Mouse (Mus musculus) cerebellum, adult 8-10 months (tissue): Measurements from ENCODE around the gene Tspan11.

Experiments
- DNase-seq: peaks from one replicate; pipeline ENCODE4 v3.0.0; 2022

The Tspan11 gene

DNA sequence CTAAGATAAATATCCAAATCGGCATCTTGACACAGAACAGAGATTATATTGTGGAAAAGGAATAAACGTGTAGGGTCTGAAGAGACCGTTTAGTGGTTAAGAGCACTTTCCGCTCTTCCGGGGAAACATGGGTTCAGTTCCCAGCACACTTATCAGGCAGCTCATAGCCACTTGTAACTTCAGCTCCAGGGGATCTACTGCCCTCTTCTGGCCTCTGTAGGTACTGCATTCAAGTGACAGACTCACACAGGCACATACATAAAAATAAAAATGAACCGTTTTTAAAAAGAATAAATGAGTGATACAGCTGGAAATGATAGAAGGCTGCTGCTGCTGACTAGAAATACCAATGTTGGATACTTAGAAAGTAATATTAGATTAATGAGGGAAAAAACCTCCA lies 7.9 kb upstream of the Tspan11 start:
- DNase-seq, result no peak

GRCm38 (mm10) chr6:127886916-127887315 lies 473 bp upstream of the Tspan11 start:
- DNase-seq, result no peak

- DNase-seq, result no peak
These were observed 1.2 kb downstream of the Tspan11 start for GRCm38 (mm10) chr6:127888581-127888980.

DNA sequence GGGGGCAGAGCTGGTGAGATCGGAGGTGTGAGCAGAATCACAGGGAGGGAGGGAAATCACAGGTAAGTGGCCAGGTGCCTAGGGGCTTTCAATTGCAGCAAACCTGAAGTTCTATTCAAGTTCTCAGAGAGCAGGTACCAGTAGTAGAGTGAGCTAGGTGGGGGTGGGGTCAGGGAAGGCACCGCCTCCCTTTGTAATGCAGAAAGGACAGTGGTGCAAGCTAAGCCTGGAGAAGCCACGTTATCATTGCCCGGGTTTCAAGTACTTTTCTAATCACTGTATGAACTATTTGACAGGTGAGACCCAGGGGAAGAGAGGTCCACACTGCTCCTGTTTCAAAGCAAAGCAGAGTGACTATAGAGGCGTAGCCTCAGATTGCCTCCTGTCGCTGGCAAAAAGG lies 6.2 kb downstream of the Tspan11 start:
- no peak for DNase-seq

GRCm38 (mm10) chr6:127894999-127895398 lies 7.6 kb downstream of the Tspan11 start:
- DNase-seq, result no peak

DNA sequence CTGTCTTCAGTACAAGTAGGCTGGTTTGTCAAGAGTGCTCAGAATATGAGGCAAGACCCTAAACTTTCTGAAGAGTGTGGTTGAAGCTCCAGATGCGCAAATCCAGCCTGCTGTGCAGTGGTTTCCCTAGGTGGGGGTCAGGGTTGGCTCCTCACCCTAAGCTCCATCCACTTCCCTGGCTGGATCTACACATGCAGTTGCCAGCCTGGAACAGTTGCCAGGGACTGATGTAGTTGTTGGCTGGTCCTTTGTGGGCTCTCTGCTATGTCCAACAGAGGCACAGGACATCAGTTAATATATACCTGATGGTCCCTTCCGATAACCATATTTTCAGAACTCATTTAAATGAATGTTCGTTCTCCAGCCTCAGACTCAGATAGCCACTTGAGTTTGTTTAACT lies 9.0 kb downstream of the Tspan11 start:
- no peak for DNase-seq

- DNase-seq, result no peak
These were observed 10.0 kb downstream of the Tspan11 start for GRCm38 (mm10) chr6:127897342-127897741.

DNA sequence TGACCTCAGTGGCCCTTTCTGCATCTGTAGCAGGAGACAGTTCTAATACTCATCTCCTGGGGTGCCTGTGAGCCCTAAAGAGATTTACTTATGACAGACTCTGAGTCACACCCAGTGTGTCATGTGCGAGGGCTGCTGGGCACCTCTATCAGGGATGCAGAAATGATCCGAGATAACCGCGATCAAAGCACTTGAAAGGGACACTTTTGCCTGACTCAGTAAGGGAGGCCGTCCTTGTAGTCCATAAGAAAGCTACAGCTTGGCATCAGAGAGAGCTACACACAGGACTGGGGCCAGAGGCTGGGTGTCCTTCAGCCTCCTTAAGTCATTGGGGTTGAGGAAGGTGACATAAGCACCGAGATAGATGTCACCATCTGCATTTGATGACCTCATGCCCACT lies 12.7 kb downstream of the Tspan11 start:
- no peak for DNase-seq

GRCm38 (mm10) chr6:127901261-127901660 lies 13.9 kb downstream of the Tspan11 start:
- no peak for DNase-seq

GRCm38 (mm10) chr6:127901669-127902068 lies 14.3 kb downstream of the Tspan11 start:
- DNase-seq, result no peak

DNA sequence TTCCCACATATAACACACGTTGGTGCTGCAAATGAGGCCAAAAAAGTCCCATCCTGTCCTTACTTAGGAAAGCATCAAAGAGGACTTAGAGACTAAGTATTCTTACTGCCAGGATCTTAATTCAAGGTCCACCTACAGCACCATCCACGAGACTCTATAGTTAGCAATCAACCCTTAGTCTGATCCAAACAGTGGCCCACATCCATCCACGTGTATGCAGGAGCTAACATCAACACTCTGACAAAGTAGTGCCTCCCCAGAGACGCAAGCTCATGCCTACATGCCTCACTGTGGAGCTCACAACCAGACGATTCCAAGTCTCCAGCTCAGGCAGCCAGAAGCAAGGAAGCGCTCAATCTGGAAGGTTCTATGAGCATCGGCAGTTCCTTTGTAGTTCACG lies 15.2 kb downstream of the Tspan11 start:
- no peak for DNase-seq

DNA sequence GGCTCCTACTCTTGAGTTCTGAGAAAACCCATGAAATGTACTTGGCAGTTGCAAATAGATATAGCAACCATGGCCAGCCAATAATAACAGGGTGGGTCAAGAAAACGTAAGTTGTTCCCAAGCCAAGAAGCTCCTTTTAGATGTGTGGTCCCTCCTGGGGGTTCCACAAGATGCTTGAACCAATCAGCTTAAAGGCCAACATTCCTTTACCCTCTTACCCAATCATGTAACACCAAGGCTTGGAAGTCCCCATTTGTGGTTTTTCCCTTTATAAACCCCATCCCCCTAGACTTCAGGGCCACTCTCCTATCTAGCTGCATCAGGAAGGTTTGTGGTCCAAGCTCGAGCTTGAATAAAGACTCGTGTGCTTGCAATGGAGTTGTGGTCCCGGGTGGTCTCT lies 23.2 kb downstream of the Tspan11 start:
- DNase-seq, result no peak

GRCm38 (mm10) chr6:127911687-127912086 lies 24.3 kb downstream of the Tspan11 start:
- DNase-seq, result no peak

DNA sequence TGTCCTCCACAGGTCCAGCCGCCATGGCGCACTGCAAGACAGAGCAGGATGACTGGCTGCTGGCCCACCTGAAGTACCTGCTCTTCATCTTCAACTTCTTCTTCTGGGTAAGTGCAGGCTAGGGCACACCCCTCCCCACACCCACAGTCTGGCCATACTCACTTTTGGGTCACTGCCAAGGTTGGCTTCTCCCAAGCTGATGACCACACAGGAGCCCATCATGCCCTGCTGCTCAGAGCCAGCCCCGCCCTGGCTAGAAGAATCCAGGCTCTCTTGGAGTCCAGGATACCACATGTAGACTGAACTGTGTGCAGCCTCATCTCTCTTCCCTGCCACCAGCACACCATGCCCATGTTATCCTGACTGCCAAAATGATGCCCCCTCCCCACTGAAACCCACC lies 25.5 kb downstream of the Tspan11 start:
- DNase-seq, result no peak

- no peak for DNase-seq
These were observed 29.6 kb downstream of the Tspan11 start for GRCm38 (mm10) chr6:127916993-127917392.

DNA sequence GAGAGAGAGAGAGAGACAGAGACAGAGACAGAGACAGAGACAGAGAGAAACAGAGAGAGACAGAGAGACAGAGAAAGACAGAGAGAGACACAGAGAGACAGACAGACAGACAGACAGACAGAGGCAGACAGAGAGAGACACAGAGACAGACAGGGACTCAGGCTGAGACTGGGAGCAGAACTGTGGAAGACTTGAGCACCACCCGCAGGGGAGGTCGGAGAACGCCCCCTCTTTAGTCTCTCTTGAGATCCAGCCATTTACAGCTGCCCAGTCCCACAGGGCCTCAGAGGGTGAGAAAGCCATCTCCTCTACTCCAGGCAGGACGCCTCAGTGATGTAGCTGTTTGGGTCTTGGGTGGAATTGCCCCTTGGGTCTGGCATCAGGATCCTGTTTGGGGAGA lies 30.3 kb downstream of the Tspan11 start:
- no peak for DNase-seq

DNA sequence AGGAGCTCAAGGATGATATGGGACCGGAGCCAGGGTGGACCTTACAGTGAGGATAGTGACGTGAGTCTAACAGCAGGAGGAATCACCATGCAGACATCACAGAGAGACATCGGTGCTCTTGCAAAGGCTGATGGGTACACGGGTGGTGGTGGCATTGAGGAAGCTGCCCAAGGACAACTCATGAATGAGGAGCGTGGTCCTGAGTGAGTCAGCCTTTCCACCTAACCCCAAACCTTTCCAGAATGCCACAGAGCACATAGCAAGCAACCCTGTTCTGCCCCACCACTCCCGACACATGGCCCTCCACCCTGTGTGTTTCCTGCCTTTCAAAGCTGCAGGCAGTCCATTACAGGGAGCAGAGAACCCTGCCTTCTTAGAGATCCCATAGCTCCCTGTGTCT lies 32.1 kb downstream of the Tspan11 start:
- DNase-seq, result no peak

- peak; percentile 67 for DNase-seq
These were observed 33.3 kb downstream of the Tspan11 start for GRCm38 (mm10) chr6:127920652-127921051.

DNA sequence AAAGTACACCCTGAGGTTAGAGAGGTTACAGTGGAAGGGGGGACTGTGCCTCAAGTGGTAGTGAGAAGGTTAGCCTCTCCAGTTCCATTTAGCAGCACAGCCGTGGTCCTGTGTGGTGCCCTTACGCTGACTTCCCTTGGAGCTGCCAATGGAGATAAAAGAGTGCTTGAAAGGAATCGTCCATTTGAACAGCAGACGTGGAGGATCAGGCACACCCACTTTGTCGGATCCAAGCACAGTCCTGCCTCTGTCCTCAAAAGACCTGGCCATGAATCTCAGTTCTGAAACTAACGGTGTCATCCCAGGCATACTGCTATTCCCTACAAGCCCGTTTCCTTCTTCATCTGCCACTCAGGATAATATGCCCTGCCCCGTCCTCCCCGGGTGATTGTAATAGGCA lies 34.6 kb downstream of the Tspan11 start:
- DNase-seq, result no peak

DNA sequence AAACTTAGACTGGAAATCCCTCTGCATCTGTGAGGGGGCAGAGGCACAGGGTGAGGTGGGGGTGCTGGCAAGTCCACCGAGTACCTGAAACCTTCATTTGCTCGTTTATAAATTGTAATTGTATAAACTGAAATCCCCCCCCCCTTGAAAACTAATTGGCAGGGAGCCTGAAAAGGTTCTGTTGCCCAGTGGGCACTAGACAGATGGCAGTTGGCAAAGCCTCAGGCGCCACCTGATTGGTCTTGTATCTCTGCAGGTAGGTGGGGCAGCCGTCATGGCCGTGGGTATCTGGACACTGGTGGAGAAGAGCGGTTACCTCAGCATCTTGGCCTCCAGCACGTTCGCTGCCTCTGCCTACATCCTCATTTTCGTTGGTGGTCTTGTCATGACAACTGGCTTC lies 35.9 kb downstream of the Tspan11 start:
- no peak for DNase-seq

DNA sequence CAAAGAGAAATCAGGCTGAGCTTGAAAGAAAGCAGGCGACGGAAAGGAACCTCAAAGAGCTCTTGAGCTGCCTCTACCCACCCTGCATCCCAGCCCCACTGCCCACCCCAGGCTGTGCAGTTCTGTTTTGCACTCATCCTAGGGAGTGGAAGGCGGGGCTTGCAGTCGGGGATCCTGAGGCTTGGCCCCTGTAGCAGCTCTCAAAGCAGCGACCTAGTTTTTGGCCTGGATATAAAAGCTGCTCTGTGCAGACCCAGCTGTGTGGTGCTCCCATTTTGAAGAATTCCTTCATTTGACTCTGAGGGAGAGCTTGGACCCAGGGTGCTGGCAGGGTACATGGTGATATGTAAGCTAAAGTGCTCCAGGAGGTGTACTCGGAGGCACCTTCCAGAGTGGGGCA lies 37.4 kb downstream of the Tspan11 start:
- DNase-seq, result no peak

DNA sequence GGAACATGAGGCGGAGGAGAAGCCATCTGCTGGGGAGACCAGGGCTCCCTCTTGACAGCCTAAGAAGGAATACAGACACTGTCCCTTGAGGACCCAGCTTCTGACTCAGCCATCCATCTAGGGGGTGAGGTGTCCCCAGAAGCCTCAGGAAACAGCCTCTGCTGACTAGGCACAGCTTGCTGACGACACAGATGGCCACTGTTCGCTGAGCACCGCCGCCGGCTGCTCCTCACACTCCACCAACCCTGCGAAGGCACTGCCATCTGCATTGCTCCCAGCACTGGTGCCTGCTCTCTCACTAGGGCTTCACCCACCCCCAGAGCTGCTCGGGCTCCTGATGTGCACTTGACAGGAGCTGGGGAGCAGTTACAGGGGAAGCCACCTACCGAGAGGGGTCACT lies 38.5 kb downstream of the Tspan11 start:
- no peak for DNase-seq

GRCm38 (mm10) chr6:127928682-127929081 lies 41.3 kb downstream of the Tspan11 start:
- DNase-seq, result no peak

GRCm38 (mm10) chr6:127932697-127933096 lies 45.3 kb downstream of the Tspan11 start:
- no peak for DNase-seq

DNA sequence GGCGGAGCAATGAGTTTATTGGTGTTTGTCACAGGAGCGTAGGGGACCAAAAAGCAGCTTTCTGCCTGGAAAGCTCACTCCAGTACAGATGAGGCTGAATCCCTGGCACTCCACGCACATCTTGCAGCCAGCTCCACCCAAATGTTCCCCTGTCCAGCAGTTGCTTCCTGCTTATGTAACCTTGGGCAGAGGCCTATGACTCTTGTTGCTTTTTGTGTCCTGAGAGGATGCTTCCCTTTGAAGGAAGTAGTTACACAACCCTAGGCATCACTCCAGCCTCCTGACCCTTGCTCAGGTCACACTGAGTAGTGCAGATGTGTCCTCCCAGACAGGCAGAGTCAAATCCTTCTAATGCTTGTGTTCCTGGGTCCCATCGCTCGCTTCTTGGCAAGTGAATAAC lies 46.5 kb downstream of the Tspan11 start:
- DNase-seq, result no peak

DNA sequence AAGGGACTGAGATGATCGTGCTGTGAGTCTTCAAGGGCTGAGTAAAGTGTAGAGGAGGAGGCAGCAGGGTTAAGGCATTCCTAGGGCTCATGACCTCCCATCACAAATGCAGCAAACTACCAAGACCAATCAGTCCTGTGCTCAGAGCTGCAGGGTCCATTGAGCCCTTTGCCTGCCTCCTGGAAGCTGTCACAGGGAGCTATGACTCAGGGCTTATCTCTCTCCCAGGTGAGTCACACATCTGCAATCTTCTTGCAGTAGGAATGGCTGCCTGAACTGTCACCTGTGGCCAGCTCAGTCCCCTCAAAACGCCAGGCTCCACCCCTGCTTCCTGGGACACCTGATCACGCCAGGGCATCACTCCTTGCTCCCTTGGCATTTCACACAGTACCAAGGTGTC lies 47.7 kb downstream of the Tspan11 start:
- DNase-seq, result no peak
